Mouse (Mus musculus): ENCODE measurements around the gene Tmem50a. TPM values are rescaled to one million over a fixed set of nuclear protein-coding genes. Genes with fewer than 3 reads are reported as not detected.

Tmem50a gene
- polyA plus RNA-seq, 1 experiment: 16.9 TPM

GRCm38 (mm10) chr4:134939900-134940299, 25.1 kb upstream of the Tmem50a start:
- TF ChIP-seq FLI1 (IDR thresholded peaks at IDR 0.05; ENCODE audit: low read length) (no peak), GATA1 (IDR thresholded peaks at IDR 0.05; ENCODE audit: borderline replicate concordance, low read length) (no peak)
- H3K4me3 ChIP-seq (replicated peaks): no peak overlapping the region
- peaks cover 23% of the 10 kb centered on the region for H3K27me3 ChIP-seq (replicated peaks)
- H3K36me3 ChIP-seq (replicated peaks; ENCODE audit: low read length): peaks cover 32% of the 10 kb centered on the region
- no peaks in the 10 kb centered on the region for H3K9me3 ChIP-seq
- H3K4me1 ChIP-seq: peaks cover 42% of the 10 kb centered on the region

- peaks cover 40% of the 10 kb centered on the region for H3K4me1 ChIP-seq
- no peaks in the 10 kb centered on the region for H3K9me3 ChIP-seq
- peaks cover 8% of the 10 kb centered on the region for H3K27me3 ChIP-seq (replicated peaks)
- H3K36me3 ChIP-seq (replicated peaks; ENCODE audit: low read length): peaks cover 56% of the 10 kb centered on the region
- H3K4me3 ChIP-seq (replicated peaks): no peak overlapping the region
- TF ChIP-seq GATA1 (IDR thresholded peaks at IDR 0.05; ENCODE audit: borderline replicate concordance, low read length) (no peak), FLI1 (IDR thresholded peaks at IDR 0.05; ENCODE audit: low read length) (no peak)
Measured at GRCm38 (mm10) chr4:134937240-134938176, 22.7 kb upstream of the Tmem50a start.

DNA sequence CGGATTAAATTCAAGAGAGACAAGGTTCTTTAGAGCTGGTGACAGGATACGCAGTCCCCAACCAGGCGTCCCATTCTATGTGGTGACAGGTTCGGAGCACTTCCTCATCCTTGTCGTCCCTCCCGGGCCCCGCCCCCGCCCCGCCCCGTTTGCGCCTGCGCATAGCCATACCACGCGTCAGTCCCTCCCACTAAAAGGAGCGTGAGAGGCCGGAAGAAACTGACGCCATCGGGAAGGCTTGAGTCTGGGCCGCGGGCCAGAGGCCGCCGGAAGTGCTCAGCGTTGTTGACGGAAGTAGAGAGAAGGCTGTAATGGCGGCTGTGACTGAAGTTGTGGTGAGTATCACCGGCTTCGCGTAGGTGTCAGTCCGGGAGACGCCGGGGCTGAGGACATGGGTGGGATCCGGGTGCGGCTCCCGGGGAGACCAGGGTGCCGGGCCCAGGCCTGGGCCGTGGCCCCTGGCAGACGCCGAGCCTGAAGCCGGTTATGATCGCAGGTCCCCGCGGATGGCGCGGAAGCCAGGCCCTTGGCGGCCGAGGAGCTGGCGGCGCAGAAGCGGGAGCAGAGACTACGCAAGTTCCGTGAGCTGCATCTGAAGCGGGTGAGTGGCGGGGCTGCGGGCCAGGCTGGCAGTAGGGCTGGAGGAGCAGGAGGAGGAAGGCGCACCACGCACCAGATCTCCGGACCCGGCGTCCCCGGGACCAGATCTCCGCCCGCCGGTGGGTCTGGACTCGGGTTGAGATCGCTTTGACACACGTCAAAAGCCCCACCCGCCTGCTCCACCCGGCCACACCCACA, 16.1 kb upstream of the Tmem50a start, which contains the start of gene Syf2:
TSS of gene Syf2 (plus strand) at position 215 of the 798 bp plus-strand sequence.
- no peaks in the 10 kb centered on the region for H3K27me3 ChIP-seq (replicated peaks)
- H3K36me3 ChIP-seq (replicated peaks; ENCODE audit: low read length): peaks cover 72% of the 10 kb centered on the region
- peak within 1 kb of the TSS; percentile 100 for H3K4me3 ChIP-seq (replicated peaks)
- no peak for TF ChIP-seq GATA1 (IDR thresholded peaks at IDR 0.05; ENCODE audit: borderline replicate concordance, low read length)
- TF ChIP-seq FLI1 (IDR thresholded peaks at IDR 0.05; ENCODE audit: low read length): peak; percentile 76; the same call in 1 of the 2 replicates
- peaks cover 51% of the 10 kb centered on the region for H3K4me1 ChIP-seq
- H3K9me3 ChIP-seq: no peaks in the 10 kb centered on the region

DNA sequence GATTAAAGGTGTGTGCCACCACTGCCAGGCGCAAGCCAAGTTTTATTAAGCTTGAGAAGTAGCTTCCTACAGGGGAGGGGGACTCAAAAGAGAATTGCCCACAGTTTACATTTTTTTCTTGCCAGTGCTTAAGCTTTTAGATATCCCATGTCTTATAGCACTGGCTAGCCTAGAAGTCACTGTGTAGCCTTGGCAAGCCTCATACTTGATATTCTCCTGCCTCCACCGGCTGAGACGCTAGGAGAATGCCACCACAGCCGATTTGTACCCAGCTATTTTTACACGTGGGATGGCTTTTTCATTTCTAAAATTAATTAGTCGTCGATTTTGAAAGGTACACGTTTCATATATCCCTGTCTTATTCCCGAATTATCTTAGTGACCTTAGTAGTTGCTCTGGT, 15.4 kb upstream of the Tmem50a start:
- Histone ChIP-seq H3K4me1 (peaks cover 58% of the 10 kb centered on the region), H3K4me3 (replicated peaks) (peak overlapping the region; percentile 100), H3K36me3 (replicated peaks; ENCODE audit: low read length) (peaks cover 72% of the 10 kb centered on the region), H3K27me3 (replicated peaks) (no peaks in the 10 kb centered on the region), H3K9me3 (no peaks in the 10 kb centered on the region)
- TF ChIP-seq FLI1 (IDR thresholded peaks at IDR 0.05; ENCODE audit: low read length): no peak
- no peak for TF ChIP-seq GATA1 (IDR thresholded peaks at IDR 0.05; ENCODE audit: borderline replicate concordance, low read length)

DNA sequence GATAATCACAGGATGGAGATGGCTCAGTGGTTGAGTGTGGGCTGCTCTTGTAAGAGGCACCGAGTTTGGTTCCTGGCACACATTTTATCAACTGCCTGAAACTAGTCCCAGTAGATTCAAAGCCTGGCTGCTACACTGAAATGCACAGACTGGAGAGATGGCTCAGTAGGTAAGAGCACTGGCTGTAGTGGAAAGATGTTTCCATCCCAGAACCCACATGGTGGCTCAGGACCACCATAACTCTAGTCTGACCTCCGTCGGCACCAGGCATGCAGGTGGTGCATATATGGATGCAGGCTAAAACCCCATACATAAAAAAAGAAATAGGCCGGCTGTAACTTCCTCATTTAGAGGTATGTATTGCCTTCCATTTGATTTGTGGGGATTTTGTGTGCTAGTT, 14.7 kb upstream of the Tmem50a start:
- Histone ChIP-seq H3K4me3 (replicated peaks) (peak overlapping the region; percentile 53), H3K36me3 (replicated peaks; ENCODE audit: low read length) (peaks cover 72% of the 10 kb centered on the region), H3K4me1 (peaks cover 60% of the 10 kb centered on the region)

GRCm38 (mm10) chr4:134928464-134928836, 13.6 kb upstream of the Tmem50a start:
- TF ChIP-seq GATA1 (IDR thresholded peaks at IDR 0.05; ENCODE audit: borderline replicate concordance, low read length): no peak
- TF ChIP-seq FLI1 (IDR thresholded peaks at IDR 0.05; ENCODE audit: low read length): no peak

More for the DNA sequence above, 14.7 kb upstream of the Tmem50a start:
- no peaks in the 10 kb centered on the region for H3K27me3 ChIP-seq (replicated peaks)
- TF ChIP-seq FLI1 (IDR thresholded peaks at IDR 0.05; ENCODE audit: low read length) (no peak), GATA1 (IDR thresholded peaks at IDR 0.05; ENCODE audit: borderline replicate concordance, low read length) (no peak)
- H3K9me3 ChIP-seq: no peaks in the 10 kb centered on the region

GRCm38 (mm10) chr4:134927815-134928463, 13.1 kb upstream of the Tmem50a start:
- Histone ChIP-seq H3K36me3 (replicated peaks; ENCODE audit: low read length) (peaks cover 65% of the 10 kb centered on the region), H3K9me3 (no peaks in the 10 kb centered on the region), H3K4me3 (replicated peaks) (no peak overlapping the region), H3K27me3 (replicated peaks) (no peaks in the 10 kb centered on the region), H3K4me1 (peaks cover 55% of the 10 kb centered on the region)
- no peak for TF ChIP-seq GATA1 (IDR thresholded peaks at IDR 0.05; ENCODE audit: borderline replicate concordance, low read length)
- no peak for TF ChIP-seq FLI1 (IDR thresholded peaks at IDR 0.05; ENCODE audit: low read length)

More at GRCm38 (mm10) chr4:134928464-134928836, 13.6 kb upstream of the Tmem50a start:
- Histone ChIP-seq H3K27me3 (replicated peaks) (no peaks in the 10 kb centered on the region), H3K36me3 (replicated peaks; ENCODE audit: low read length) (peaks cover 70% of the 10 kb centered on the region), H3K4me1 (peaks cover 58% of the 10 kb centered on the region), H3K4me3 (replicated peaks) (no peak overlapping the region), H3K9me3 (no peaks in the 10 kb centered on the region)

- Histone ChIP-seq H3K4me3 (replicated peaks) (peak overlapping the region; percentile 98), H3K36me3 (replicated peaks; ENCODE audit: low read length) (peaks cover 57% of the 10 kb centered on the region), H3K4me1 (peaks cover 68% of the 10 kb centered on the region), H3K27me3 (replicated peaks) (no peaks in the 10 kb centered on the region), H3K9me3 (no peaks in the 10 kb centered on the region)
- no peak for TF ChIP-seq FLI1 (IDR thresholded peaks at IDR 0.05; ENCODE audit: low read length)
- no peak for TF ChIP-seq GATA1 (IDR thresholded peaks at IDR 0.05; ENCODE audit: borderline replicate concordance, low read length)
Measured at GRCm38 (mm10) chr4:134925206-134925605, 10.4 kb upstream of the Tmem50a start.

DNA sequence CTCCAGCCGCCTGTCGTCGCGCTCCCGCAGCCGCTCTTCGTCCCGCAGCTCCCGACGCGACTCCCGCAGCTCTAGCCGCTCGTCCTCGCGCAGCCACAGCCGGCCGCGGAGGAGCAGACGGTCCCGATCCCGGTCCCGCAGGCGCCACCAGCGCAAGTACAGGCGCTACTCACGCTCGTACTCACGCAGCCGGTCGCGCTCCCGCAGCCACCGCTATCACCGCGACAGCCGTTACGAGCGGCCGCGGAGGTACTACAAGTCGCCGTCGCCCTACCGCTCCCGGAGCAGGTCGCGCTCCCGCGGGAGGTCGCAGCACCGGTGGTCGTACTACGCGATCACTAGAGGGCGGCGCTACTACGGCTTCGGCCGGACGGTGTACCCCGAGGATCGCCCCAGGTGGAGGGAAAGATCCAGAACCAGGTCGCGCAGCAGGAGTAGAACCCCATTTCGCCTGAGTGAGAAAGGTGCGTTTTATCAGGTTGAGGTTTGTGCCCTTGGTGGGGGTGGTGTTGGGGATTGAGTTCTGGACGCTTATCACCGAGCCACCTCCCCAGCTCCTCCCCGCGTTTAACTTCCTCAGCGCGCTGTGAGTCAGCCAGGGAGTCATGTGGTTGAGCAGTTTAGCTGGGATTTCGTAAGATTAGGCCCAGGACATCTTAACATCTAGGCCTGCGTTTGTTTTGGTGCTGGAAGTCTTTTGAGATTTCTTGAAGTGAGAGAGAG, 9.4 kb upstream of the Tmem50a start:
- H3K27me3 ChIP-seq (replicated peaks): no peaks in the 10 kb centered on the region
- H3K9me3 ChIP-seq: no peaks in the 10 kb centered on the region
- H3K36me3 ChIP-seq (replicated peaks; ENCODE audit: low read length): peaks cover 53% of the 10 kb centered on the region
- TF ChIP-seq FLI1 (IDR thresholded peaks at IDR 0.05; ENCODE audit: low read length) (no peak), GATA1 (IDR thresholded peaks at IDR 0.05; ENCODE audit: borderline replicate concordance, low read length) (peak; percentile 18; the same call in 1 of the 3 replicates)
- H3K4me1 ChIP-seq: peaks cover 68% of the 10 kb centered on the region
- H3K4me3 ChIP-seq (replicated peaks): peak overlapping the region; percentile 98
